In genomic region chr6:124915160-124915941, GRCm38 (mm10) we compare ENCODE assay signal across 8 mouse cellular contexts. TPM values are rescaled to one million over a fixed set of nuclear protein-coding genes. Genes with fewer than 3 reads are reported as not detected.
DNase-seq lines count a peak whose midpoint lies in the region; ATAC-seq and TF ChIP-seq lines count a peak whose summit lies in the region.

No protein-coding gene starts in this region.

- WGBS in lung, adult 2 months = 35% methylated on average over 22 of the region's 22 CpGs
- WGBS in hindbrain, embryonic 10.5 days = 12% methylated on average over 22 of the region's 22 CpGs
- WGBS in limb, embryonic 12.5 days = 22% methylated on average over 22 of the region's 22 CpGs
- WGBS in neural tube, embryonic 14.5 days = 13% methylated on average over 21 of the region's 22 CpGs

- peak overlapping the region; percentile 79 for H3K4me3 ChIP-seq in lung, adult 2 months (replicated peaks; ENCODE audit: extremely low read depth, low read depth, low read length)
- peak overlapping the region; percentile 90 for H3K4me3 ChIP-seq in hindbrain, embryonic 10.5 days
- H3K4me3 ChIP-seq in limb, embryonic 12.5 days (replicated peaks) = peak overlapping the region; percentile 97
- H3K4me3 ChIP-seq in neural tube, embryonic 14.5 days (ENCODE audit: low read depth, low read length) = peak overlapping the region; percentile 91

- peak overlapping the region; percentile 98 for H3K4me2 ChIP-seq in limb, embryonic 12.5 days
- peak overlapping the region; percentile 100 for H3K4me2 ChIP-seq in neural tube, embryonic 14.5 days (ENCODE audit: low read depth, low read length)

- H3K9ac ChIP-seq in limb, embryonic 12.5 days (replicated peaks) = peak overlapping the region; percentile 100
- H3K9ac ChIP-seq in neural tube, embryonic 14.5 days (replicated peaks; ENCODE audit: low read depth, low read length) = peak overlapping the region; percentile 100

- ATAC-seq in limb, embryonic 12.5 days (ENCODE audit: insufficient number of reproducible peaks, insufficient read depth, low FRiP score, low TSS enrichment, low read depth) = no peak
- ATAC-seq in neural tube, embryonic 14.5 days (ENCODE audit: low read depth) = no peak

- peaks cover 32% of the 10 kb centered on the region for H3K36me3 ChIP-seq in hindbrain, embryonic 10.5 days
- H3K36me3 ChIP-seq in limb, embryonic 12.5 days = peaks cover 31% of the 10 kb centered on the region
- H3K36me3 ChIP-seq in neural tube, embryonic 14.5 days (ENCODE audit: control insufficient read depth, insufficient read depth, low read length) = peaks cover 21% of the 10 kb centered on the region

- H3K27ac ChIP-seq in hindbrain, embryonic 10.5 days = peak overlapping the region; percentile 100
- H3K27ac ChIP-seq in limb, embryonic 12.5 days = peak overlapping the region; percentile 100
- peak overlapping the region; percentile 100 for H3K27ac ChIP-seq in neural tube, embryonic 14.5 days (ENCODE audit: low read depth, low read length)

- TF ChIP-seq POLR2A in lung, adult 2 months (IDR thresholded peaks at IDR 0.05; ENCODE audit: borderline replicate concordance, extremely low read depth, low read depth, low read length) = peak; percentile 36; the same call in 1 of the 2 replicates

- peaks cover 23% of the 10 kb centered on the region for H3K27me3 ChIP-seq in hindbrain, embryonic 10.5 days (ENCODE audit: insufficient read depth, poor library complexity, severe bottlenecking)
- H3K27me3 ChIP-seq in limb, embryonic 12.5 days = peaks cover 13% of the 10 kb centered on the region; the same call in 1 of the 2 replicates
- H3K27me3 ChIP-seq in neural tube, embryonic 14.5 days (ENCODE audit: control insufficient read depth, insufficient read depth, low read length) = no peaks in the 10 kb centered on the region

- TF ChIP-seq CTCF in lung, adult 2 months (IDR thresholded peaks at IDR 0.05; ENCODE audit: insufficient read depth, low read length) = no peak

- peaks cover 9% of the 10 kb centered on the region for H3K4me1 ChIP-seq in lung, adult 2 months (ENCODE audit: control insufficient read depth, insufficient read depth, low read length)
- H3K4me1 ChIP-seq in hindbrain, embryonic 10.5 days (replicated peaks) = peaks cover 81% of the 10 kb centered on the region
- peaks cover 49% of the 10 kb centered on the region for H3K4me1 ChIP-seq in limb, embryonic 12.5 days (replicated peaks)
- peaks cover 26% of the 10 kb centered on the region for H3K4me1 ChIP-seq in neural tube, embryonic 14.5 days (ENCODE audit: control insufficient read depth, insufficient read depth, low read length)

- DNase-seq in lung, adult 2 months = peak; percentile 70
- no peak for DNase-seq in lung, postnatal 10 days
- peak; percentile 63 to 64 for DNase-seq in cerebellum, postnatal 14 days
- peak; percentile 42 for DNase-seq in hindbrain, embryonic 10.5 days (ENCODE audit: low spot score)
- no peak for DNase-seq in T-cell, adult 2 months (ENCODE audit: low spot score)
- DNase-seq in Muller cell, postnatal 12 days (ENCODE audit: inconsistent ontology term) = no peak

- no peaks in the 10 kb centered on the region for H3K9me3 ChIP-seq in hindbrain, embryonic 10.5 days
- no peaks in the 10 kb centered on the region for H3K9me3 ChIP-seq in limb, embryonic 12.5 days
- H3K9me3 ChIP-seq in neural tube, embryonic 14.5 days (ENCODE audit: control insufficient read depth, low read length) = no peaks in the 10 kb centered on the region

RNA-seq across cellular contexts. Expression of gene Lag3, which starts 3.8 kb away (rescaled TPM):
- polyA plus RNA-seq in lung, adult 2 months (2012; rRNA removed) = 1.4 and 1.9 TPM in 2 replicates
- polyA plus RNA-seq in hindbrain, embryonic 10.5 days (2016; fragmentation: Nextera tagmentation; extraction: Ambion mirVana) = 1.1 and 1.3 TPM in 2 replicates
- polyA plus RNA-seq in limb, embryonic 12.5 days (2016; fragmentation: Nextera tagmentation; extraction: Ambion mirVana) = 2.2 TPM in 2 replicates
- polyA plus RNA-seq in neural tube, embryonic 14.5 days (2014; fragmentation: Nextera tagmentation; extraction: Ambion mirVana) = 2.6 and 3.4 TPM in 2 replicates

RNA-seq across cellular contexts. Expression of gene Ptms, which starts 4.6 kb away (rescaled TPM):
- 1,982 and 2,310 TPM in 2 replicates for polyA plus RNA-seq in lung, adult 2 months (2012; rRNA removed)
- 271 and 416 TPM in 2 replicates for polyA plus RNA-seq in hindbrain, embryonic 10.5 days (2016; fragmentation: Nextera tagmentation; extraction: Ambion mirVana)
- polyA plus RNA-seq in limb, embryonic 12.5 days (2016; fragmentation: Nextera tagmentation; extraction: Ambion mirVana) = 325 and 346 TPM in 2 replicates
- 664 and 670 TPM in 2 replicates for polyA plus RNA-seq in neural tube, embryonic 14.5 days (2014; fragmentation: Nextera tagmentation; extraction: Ambion mirVana)

RNA-seq across cellular contexts. Expression of gene Mlf2, which starts 15.8 kb away (rescaled TPM):
- polyA plus RNA-seq in lung, adult 2 months (2012; rRNA removed) = 313 and 336 TPM in 2 replicates
- 417 and 499 TPM in 2 replicates for polyA plus RNA-seq in hindbrain, embryonic 10.5 days (2016; fragmentation: Nextera tagmentation; extraction: Ambion mirVana)
- polyA plus RNA-seq in limb, embryonic 12.5 days (2016; fragmentation: Nextera tagmentation; extraction: Ambion mirVana) = 401 and 407 TPM in 2 replicates
- polyA plus RNA-seq in neural tube, embryonic 14.5 days (2014; fragmentation: Nextera tagmentation; extraction: Ambion mirVana) = 560 and 584 TPM in 2 replicates

RNA-seq across cellular contexts. Expression of gene Cd4, which starts 27.3 kb away (rescaled TPM):
- polyA plus RNA-seq in lung, adult 2 months (2012; rRNA removed) = 1.9 and 2.7 TPM in 2 replicates
- polyA plus RNA-seq in hindbrain, embryonic 10.5 days (2016; fragmentation: Nextera tagmentation; extraction: Ambion mirVana) = not detected in 2 replicates
- 0.15 TPM in 1 of 2 replicates, not detected in the other for polyA plus RNA-seq in limb, embryonic 12.5 days (2016; fragmentation: Nextera tagmentation; extraction: Ambion mirVana)
- 0.12 TPM in 1 of 2 replicates, not detected in the other for polyA plus RNA-seq in neural tube, embryonic 14.5 days (2014; fragmentation: Nextera tagmentation; extraction: Ambion mirVana)

RNA-seq across cellular contexts. Expression of gene Cops7a, which starts 50.0 kb away (rescaled TPM):
- polyA plus RNA-seq in lung, adult 2 months (2012; rRNA removed) = 178 and 213 TPM in 2 replicates
- 130 and 138 TPM in 2 replicates for polyA plus RNA-seq in hindbrain, embryonic 10.5 days (2016; fragmentation: Nextera tagmentation; extraction: Ambion mirVana)
- 114 and 124 TPM in 2 replicates for polyA plus RNA-seq in limb, embryonic 12.5 days (2016; fragmentation: Nextera tagmentation; extraction: Ambion mirVana)
- 89.5 and 93.8 TPM in 2 replicates for polyA plus RNA-seq in neural tube, embryonic 14.5 days (2014; fragmentation: Nextera tagmentation; extraction: Ambion mirVana)

Comparison
In these comparisons a context has a peak if more than half of its experiments do, and no peak if none do; other contexts are left out.
1. DNase-seq: peak in lung, adult 2 months (single experiment), cerebellum, postnatal 14 days (2 of 2) and hindbrain, embryonic 10.5 days (single experiment); none in lung, postnatal 10 days (single experiment), T-cell, adult 2 months (single experiment) and Muller cell, postnatal 12 days (single experiment).
2. Peak in every context shown above with its lines, with median percentiles within 50 percentile points of each other: H3K4me3 ChIP-seq and H3K27ac ChIP-seq.